Mouse (Mus musculus): ENCODE measurements around the gene Tmcc1. TPM values are rescaled to one million over a fixed set of nuclear protein-coding genes. Genes with fewer than 3 reads are reported as not detected.

The Tmcc1 gene
- polyA plus RNA-seq, 1 experiment from 2014 or later = 12.3 TPM

DNA sequence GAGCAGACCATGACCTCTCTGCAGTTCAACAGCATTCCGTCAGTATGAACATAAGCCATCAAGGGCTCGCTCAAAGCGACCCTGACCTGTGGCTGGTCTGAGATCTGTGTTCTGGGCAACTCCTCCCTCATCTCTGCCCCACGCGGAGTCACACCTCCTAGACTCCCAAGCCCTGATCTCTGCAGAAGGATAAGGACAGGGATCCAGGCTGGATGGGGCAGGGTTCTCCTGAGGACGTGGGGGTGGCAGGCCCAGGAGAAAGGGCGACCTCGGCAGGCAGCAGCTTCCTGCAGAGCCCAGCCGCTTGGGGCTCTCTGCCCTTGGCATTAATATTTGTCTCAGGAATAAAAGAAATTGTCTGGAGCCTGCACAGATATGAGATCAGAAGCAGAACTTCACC is 207.7 kb downstream of the Tmcc1 start:
- Histone ChIP-seq H3K27me3 (ENCODE audit: control insufficient read depth, insufficient read depth, low read length) (no peaks in the 10 kb centered on the region), H3K27ac (ENCODE audit: low read length) (peak overlapping the region; percentile 52)
- no peak for ATAC-seq (ENCODE audit: insufficient read depth, low FRiP score)

DNA sequence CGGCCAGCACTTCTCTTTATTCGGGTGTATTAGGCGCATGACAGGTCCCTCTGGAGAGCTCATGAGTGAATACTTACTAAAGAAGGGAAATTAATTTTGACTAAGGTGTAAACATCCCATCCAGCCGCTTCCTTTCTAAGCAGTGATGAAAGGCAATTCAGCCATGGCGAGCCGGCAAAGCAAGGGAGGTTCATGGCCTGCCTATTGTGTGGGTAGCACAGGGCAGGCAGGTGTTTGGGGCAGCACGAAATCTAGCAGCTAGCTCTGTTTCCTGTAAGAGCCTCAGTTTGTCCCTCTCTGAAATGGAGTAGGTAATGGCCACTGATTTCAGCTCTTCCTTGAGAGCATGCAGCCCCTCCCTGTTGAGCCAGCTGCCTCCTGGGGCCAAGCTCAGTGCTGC is 208.7 kb downstream of the Tmcc1 start:
- Histone ChIP-seq H3K4me3 (replicated peaks; ENCODE audit: low read length) (no peak overlapping the region), H3K9ac (ENCODE audit: low read length) (no peak overlapping the region), H3K27ac (ENCODE audit: low read length) (peak overlapping the region; percentile 52; the same call in 1 of the 2 replicates), H3K27me3 (ENCODE audit: control insufficient read depth, insufficient read depth, low read length) (no peaks in the 10 kb centered on the region), H3K4me2 (ENCODE audit: low read depth, low read length) (no peak overlapping the region), H3K36me3 (ENCODE audit: control insufficient read depth, insufficient read depth, low read length) (no peaks in the 10 kb centered on the region), H3K9me3 (replicated peaks; ENCODE audit: control insufficient read depth, low read length) (no peaks in the 10 kb centered on the region), H3K4me1 (ENCODE audit: control insufficient read depth, insufficient read depth, low read length) (peaks cover 53% of the 10 kb centered on the region)
- ATAC-seq (ENCODE audit: insufficient read depth, low FRiP score) = no peak
- 54% methylated on average over 7 of the region's 7 CpGs for WGBS

More for the DNA sequence above, 207.7 kb downstream of the Tmcc1 start:
- Histone ChIP-seq H3K9ac (ENCODE audit: low read length) (peak overlapping the region; percentile 54), H3K4me2 (ENCODE audit: low read depth, low read length) (peak overlapping the region; percentile 36; the same call in 1 of the 2 replicates), H3K36me3 (ENCODE audit: control insufficient read depth, insufficient read depth, low read length) (no peaks in the 10 kb centered on the region), H3K9me3 (replicated peaks; ENCODE audit: control insufficient read depth, low read length) (no peaks in the 10 kb centered on the region), H3K4me1 (ENCODE audit: control insufficient read depth, insufficient read depth, low read length) (peaks cover 56% of the 10 kb centered on the region), H3K4me3 (replicated peaks; ENCODE audit: low read length) (0 out of 2 replicates have a peak overlapping the region, but pooled peaks have one; percentile 4)
- WGBS = 53% methylated on average over 9 of the region's 9 CpGs

DNA sequence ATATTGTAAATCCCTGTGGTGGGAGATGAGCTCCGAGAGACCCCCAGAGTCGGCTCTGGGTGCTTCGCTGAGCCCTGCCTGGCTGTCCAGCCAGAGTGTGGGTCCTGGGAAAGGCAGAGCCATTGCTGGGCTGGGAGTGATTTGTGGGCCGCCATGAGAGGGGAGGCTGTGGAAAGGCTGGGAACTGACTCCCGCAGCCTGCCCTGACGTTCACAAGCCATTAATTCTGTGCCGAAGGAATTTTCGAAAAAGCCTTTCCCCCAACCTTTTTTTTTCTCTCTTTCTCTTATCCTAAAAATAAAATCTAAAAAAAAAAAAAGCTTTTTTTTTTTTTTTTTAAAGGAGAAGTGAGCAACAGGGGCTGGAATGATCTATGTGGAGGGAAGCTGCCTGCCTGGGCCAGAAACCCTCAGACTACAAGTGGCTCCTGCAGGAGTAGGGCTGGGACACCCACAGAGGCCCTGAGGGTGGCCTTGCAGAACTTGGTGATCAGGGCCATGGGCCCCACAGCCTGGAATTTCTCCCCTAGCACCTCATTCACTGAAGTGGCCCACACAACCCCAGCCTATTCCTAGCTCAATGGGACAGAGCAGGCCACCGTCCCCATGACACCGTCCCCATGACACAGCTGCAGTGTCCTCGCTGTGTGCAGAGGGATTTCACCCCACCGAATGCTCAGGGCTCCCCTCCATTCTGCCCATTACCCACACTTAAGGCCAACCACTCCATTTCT is 209.8 kb downstream of the Tmcc1 start:
- H3K4me2 ChIP-seq (ENCODE audit: low read depth, low read length) = peak overlapping the region; percentile 25
- peak overlapping the region; percentile 49; the same call in 1 of the 2 replicates for H3K9ac ChIP-seq (ENCODE audit: low read length)
- H3K4me3 ChIP-seq (replicated peaks; ENCODE audit: low read length) = 0 out of 2 replicates have a peak overlapping the region, but pooled peaks have one; percentile 7
- H3K4me1 ChIP-seq (ENCODE audit: control insufficient read depth, insufficient read depth, low read length) = peaks cover 48% of the 10 kb centered on the region
- no peaks in the 10 kb centered on the region for H3K36me3 ChIP-seq (ENCODE audit: control insufficient read depth, insufficient read depth, low read length)
- no peaks in the 10 kb centered on the region for H3K27me3 ChIP-seq (ENCODE audit: control insufficient read depth, insufficient read depth, low read length)
- peak overlapping the region; percentile 80 for H3K27ac ChIP-seq (ENCODE audit: low read length)
- ATAC-seq (ENCODE audit: insufficient read depth, low FRiP score) = no peak
- WGBS = 49% methylated on average over 12 of the region's 12 CpGs
- no peaks in the 10 kb centered on the region for H3K9me3 ChIP-seq (replicated peaks; ENCODE audit: control insufficient read depth, low read length)

DNA sequence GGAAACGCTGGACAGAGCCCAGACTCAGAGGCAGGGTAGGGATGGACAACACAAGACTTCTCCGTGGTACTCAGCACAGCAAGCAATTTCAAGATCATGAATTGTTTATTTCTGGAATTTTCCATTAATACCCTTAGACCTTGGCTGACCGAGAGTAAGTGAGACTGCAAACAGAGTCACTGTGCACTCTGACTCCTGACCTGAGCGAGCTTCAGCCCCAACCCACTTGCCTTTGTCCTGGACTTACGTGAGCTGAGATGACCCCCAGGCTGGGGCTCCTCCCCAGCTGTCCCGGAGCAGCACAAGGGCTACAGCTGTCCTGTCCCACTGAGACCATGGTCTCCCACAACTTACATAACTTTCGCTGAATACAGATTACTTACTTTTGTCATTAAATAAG is 210.4 kb downstream of the Tmcc1 start:
- Histone ChIP-seq H3K27ac (ENCODE audit: low read length) (peak overlapping the region; percentile 80), H3K27me3 (ENCODE audit: control insufficient read depth, insufficient read depth, low read length) (no peaks in the 10 kb centered on the region), H3K9me3 (replicated peaks; ENCODE audit: control insufficient read depth, low read length) (no peaks in the 10 kb centered on the region), H3K36me3 (ENCODE audit: control insufficient read depth, insufficient read depth, low read length) (no peaks in the 10 kb centered on the region), H3K4me1 (ENCODE audit: control insufficient read depth, insufficient read depth, low read length) (peaks cover 48% of the 10 kb centered on the region), H3K4me3 (replicated peaks; ENCODE audit: low read length) (0 out of 2 replicates have a peak overlapping the region, but pooled peaks have one; percentile 7), H3K9ac (ENCODE audit: low read length) (peak overlapping the region; percentile 49; the same call in 1 of the 2 replicates), H3K4me2 (ENCODE audit: low read depth, low read length) (peak overlapping the region; percentile 25)
- no peak for ATAC-seq (ENCODE audit: insufficient read depth, low FRiP score)
- 45% methylated on average over 7 of the region's 7 CpGs for WGBS

DNA sequence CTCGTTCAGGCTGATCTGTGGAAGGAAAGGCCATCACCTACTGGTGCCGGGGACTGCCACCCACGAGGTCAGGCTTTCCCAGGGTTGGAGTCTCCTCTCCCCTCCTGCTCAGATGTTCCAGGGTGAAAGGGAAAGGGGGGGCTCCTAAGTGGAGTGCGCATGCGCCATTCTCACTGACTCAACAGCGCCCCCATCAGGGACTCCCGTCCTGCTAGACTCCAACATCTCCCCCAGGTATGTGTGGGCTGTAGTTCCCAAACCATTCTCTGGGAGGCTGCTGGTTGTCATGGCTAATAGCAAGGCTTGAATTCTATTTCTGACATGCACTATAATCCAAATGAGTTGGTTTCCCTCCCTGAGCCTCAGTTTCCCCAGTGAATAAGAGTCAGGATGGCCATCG is 214.7 kb downstream of the Tmcc1 start:
- 69% methylated on average over 8 of the region's 8 CpGs for WGBS
- H3K4me1 ChIP-seq (ENCODE audit: control insufficient read depth, insufficient read depth, low read length) = peaks cover 12% of the 10 kb centered on the region
- H3K9me3 ChIP-seq (replicated peaks; ENCODE audit: control insufficient read depth, low read length) = no peaks in the 10 kb centered on the region
- H3K27ac ChIP-seq (ENCODE audit: low read length) = no peak overlapping the region
- no peak overlapping the region for H3K4me3 ChIP-seq (replicated peaks; ENCODE audit: low read length)
- no peak for ATAC-seq (ENCODE audit: insufficient read depth, low FRiP score)
- H3K9ac ChIP-seq (ENCODE audit: low read length) = no peak overlapping the region
- no peaks in the 10 kb centered on the region for H3K27me3 ChIP-seq (ENCODE audit: control insufficient read depth, insufficient read depth, low read length)
- no peak overlapping the region for H3K4me2 ChIP-seq (ENCODE audit: low read depth, low read length)
- no peaks in the 10 kb centered on the region for H3K36me3 ChIP-seq (ENCODE audit: control insufficient read depth, insufficient read depth, low read length)

GRCm38 (mm10) chr6:115977810-115978209 is 215.5 kb downstream of the Tmcc1 start:
- Histone ChIP-seq H3K4me2 (ENCODE audit: low read depth, low read length) (no peak overlapping the region), H3K9me3 (replicated peaks; ENCODE audit: control insufficient read depth, low read length) (no peaks in the 10 kb centered on the region), H3K4me3 (replicated peaks; ENCODE audit: low read length) (no peak overlapping the region), H3K27me3 (ENCODE audit: control insufficient read depth, insufficient read depth, low read length) (no peaks in the 10 kb centered on the region), H3K27ac (ENCODE audit: low read length) (no peak overlapping the region), H3K9ac (ENCODE audit: low read length) (no peak overlapping the region), H3K4me1 (ENCODE audit: control insufficient read depth, insufficient read depth, low read length) (peaks cover 8% of the 10 kb centered on the region; the same call in 1 of the 2 replicates), H3K36me3 (ENCODE audit: control insufficient read depth, insufficient read depth, low read length) (no peaks in the 10 kb centered on the region)
- WGBS = 75% methylated on average over 15 of the region's 15 CpGs
- ATAC-seq (ENCODE audit: insufficient read depth, low FRiP score) = no peak

- Histone ChIP-seq H3K4me3 (replicated peaks; ENCODE audit: low read length) (no peak overlapping the region), H3K4me2 (ENCODE audit: low read depth, low read length) (no peak overlapping the region), H3K27ac (ENCODE audit: low read length) (no peak overlapping the region), H3K27me3 (ENCODE audit: control insufficient read depth, insufficient read depth, low read length) (no peaks in the 10 kb centered on the region), H3K4me1 (ENCODE audit: control insufficient read depth, insufficient read depth, low read length) (peaks cover 16% of the 10 kb centered on the region), H3K36me3 (ENCODE audit: control insufficient read depth, insufficient read depth, low read length) (no peaks in the 10 kb centered on the region), H3K9ac (ENCODE audit: low read length) (no peak overlapping the region), H3K9me3 (replicated peaks; ENCODE audit: control insufficient read depth, low read length) (no peaks in the 10 kb centered on the region)
- ATAC-seq (ENCODE audit: insufficient read depth, low FRiP score) = no peak
- 81% methylated on average over 8 of the region's 8 CpGs for WGBS
Observed at GRCm38 (mm10) chr6:115975606-115976005, 217.7 kb downstream of the Tmcc1 start.

GRCm38 (mm10) chr6:115973881-115974662 is 219.2 kb downstream of the Tmcc1 start:
- ATAC-seq (ENCODE audit: insufficient read depth, low FRiP score) = no peak
- Histone ChIP-seq H3K4me2 (ENCODE audit: low read depth, low read length) (no peak overlapping the region), H3K9me3 (replicated peaks; ENCODE audit: control insufficient read depth, low read length) (no peaks in the 10 kb centered on the region), H3K36me3 (ENCODE audit: control insufficient read depth, insufficient read depth, low read length) (no peaks in the 10 kb centered on the region), H3K9ac (ENCODE audit: low read length) (no peak overlapping the region), H3K4me1 (ENCODE audit: control insufficient read depth, insufficient read depth, low read length) (peaks cover 16% of the 10 kb centered on the region), H3K27me3 (ENCODE audit: control insufficient read depth, insufficient read depth, low read length) (no peaks in the 10 kb centered on the region), H3K27ac (ENCODE audit: low read length) (no peak overlapping the region), H3K4me3 (replicated peaks; ENCODE audit: low read length) (no peak overlapping the region)
- WGBS = 79% methylated on average over 16 of the region's 16 CpGs
